Mouse (Mus musculus): ENCODE data around the gene Mbnl2. TPM values are rescaled to one million over a fixed set of nuclear protein-coding genes. Genes with fewer than 3 reads are reported as not detected.

The Mbnl2 gene
- polyA plus RNA-seq, 1 experiment from 2014 or later: 14.6 TPM

DNA sequence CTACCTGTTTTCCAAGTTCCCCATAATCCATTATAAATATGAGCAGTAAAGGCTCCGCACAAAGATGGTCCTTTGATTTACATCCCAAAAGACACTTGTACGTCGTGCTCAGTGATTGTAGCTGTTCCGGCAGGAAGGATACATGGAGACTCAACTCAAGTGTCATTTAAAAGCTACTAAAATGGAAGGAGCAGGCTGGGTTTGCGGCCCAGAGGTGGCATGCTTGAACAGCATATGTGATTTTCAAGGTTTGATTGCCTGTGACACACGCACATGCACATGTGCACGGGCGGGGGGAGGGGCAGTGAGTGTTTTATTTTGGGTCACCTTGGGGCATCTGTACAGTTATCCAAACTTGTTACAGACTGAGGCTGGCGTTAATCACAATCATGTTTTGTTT, 59.9 kb downstream of the Mbnl2 start:
- Histone ChIP-seq H3K4me1 (replicated peaks) (peaks cover 18% of the 10 kb centered on the region), H3K27me3 (no peaks in the 10 kb centered on the region), H3K36me3 (no peaks in the 10 kb centered on the region), H3K27ac (no peak overlapping the region), H3K9me3 (replicated peaks) (no peaks in the 10 kb centered on the region), H3K4me2 (no peak overlapping the region), H3K9ac (no peak overlapping the region), H3K4me3 (replicated peaks) (no peak overlapping the region)
- DNase-seq (no peak), ATAC-seq (ENCODE audit: low read depth) (no peak)
- 77% methylated on average over 9 of the region's 9 CpGs for WGBS (ENCODE audit: insufficient replicate concordance)

DNA sequence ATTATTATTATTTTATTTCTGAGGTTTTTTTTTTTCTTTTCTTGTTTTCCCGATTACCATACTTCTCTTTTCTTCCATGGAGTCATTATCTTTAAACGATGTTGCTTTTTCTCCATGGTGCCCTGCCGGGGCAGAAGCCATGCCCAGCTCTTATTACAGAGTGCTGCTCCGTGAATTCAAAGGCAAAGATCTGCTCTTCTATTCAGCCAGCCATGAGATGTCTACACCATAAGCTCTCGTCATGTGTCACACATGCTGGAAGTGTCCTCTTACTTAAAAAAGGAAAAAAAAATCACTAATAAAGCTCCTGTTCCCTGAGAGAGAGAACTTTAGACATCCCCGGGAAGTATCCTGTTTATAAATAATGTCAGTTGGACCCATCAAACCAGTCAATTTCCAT, 60.4 kb downstream of the Mbnl2 start:
- WGBS (ENCODE audit: insufficient replicate concordance): 72% methylated on average over 6 of the region's 6 CpGs
- no peak overlapping the region for H3K27ac ChIP-seq
- peaks cover 18% of the 10 kb centered on the region for H3K4me1 ChIP-seq (replicated peaks)
- H3K27me3 ChIP-seq: no peaks in the 10 kb centered on the region
- H3K4me2 ChIP-seq: no peak overlapping the region
- no peak overlapping the region for H3K9ac ChIP-seq
- ATAC-seq (ENCODE audit: low read depth) (no peak), DNase-seq (no peak)
- no peaks in the 10 kb centered on the region for H3K36me3 ChIP-seq
- no peak overlapping the region for H3K4me3 ChIP-seq (replicated peaks)
- H3K9me3 ChIP-seq (replicated peaks): no peaks in the 10 kb centered on the region

DNA sequence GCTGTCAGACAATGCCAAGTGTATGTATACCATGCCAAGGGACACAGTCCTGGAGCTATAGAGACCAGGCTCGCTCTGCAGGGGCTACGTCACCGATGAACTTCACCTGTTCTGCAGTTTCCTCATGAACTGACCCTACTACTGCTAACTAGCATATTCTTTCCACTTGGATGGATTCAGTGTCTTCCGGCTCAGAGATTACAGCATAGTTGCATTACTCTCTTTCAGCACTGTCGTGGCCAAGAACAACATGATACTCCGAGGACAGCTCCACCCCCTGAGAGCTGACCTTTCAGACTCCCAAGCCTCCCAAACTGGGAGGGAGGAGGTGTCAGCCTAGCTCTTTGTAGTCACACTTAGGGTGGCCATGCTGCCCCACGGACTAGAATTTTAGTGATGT, 60.9 kb downstream of the Mbnl2 start:
- H3K27ac ChIP-seq: no peak overlapping the region

DNA sequence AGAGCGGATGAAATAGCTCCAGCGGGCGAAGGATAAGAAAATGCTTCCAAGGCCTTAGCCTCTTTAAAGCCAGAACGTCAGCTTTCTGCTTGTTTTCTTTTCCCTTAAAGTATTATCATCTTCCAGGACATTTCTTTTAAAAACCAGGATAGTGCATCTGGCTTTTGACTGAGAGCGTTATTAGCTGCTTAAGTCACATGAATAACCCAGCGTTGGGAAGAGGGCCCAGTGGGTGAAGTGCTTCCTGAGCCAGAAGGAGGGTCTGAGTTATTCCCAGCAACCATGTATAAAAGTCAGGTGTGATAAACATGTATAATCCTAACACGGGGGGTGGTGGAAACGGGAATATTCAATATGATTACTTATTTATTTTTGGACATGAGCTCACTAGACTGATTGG, 61.4 kb downstream of the Mbnl2 start:
- Histone ChIP-seq H3K27me3 (no peaks in the 10 kb centered on the region), H3K4me2 (no peak overlapping the region), H3K9me3 (replicated peaks) (no peaks in the 10 kb centered on the region), H3K36me3 (no peaks in the 10 kb centered on the region), H3K27ac (no peak overlapping the region), H3K4me1 (replicated peaks) (peaks cover 18% of the 10 kb centered on the region), H3K4me3 (replicated peaks) (no peak overlapping the region), H3K9ac (no peak overlapping the region)
- 73% methylated on average over 8 of the region's 8 CpGs for WGBS (ENCODE audit: insufficient replicate concordance)
- DNase-seq: no peak
- ATAC-seq (ENCODE audit: low read depth): no peak

More for the DNA sequence above, 60.9 kb downstream of the Mbnl2 start:
- 72% methylated on average over 7 of the region's 7 CpGs for WGBS (ENCODE audit: insufficient replicate concordance)
- Histone ChIP-seq H3K4me2 (no peak overlapping the region), H3K9me3 (replicated peaks) (no peaks in the 10 kb centered on the region), H3K9ac (no peak overlapping the region), H3K4me3 (replicated peaks) (no peak overlapping the region), H3K4me1 (replicated peaks) (peaks cover 18% of the 10 kb centered on the region), H3K27me3 (no peaks in the 10 kb centered on the region), H3K36me3 (no peaks in the 10 kb centered on the region)
- ATAC-seq (ENCODE audit: low read depth) (no peak), DNase-seq (no peak)

DNA sequence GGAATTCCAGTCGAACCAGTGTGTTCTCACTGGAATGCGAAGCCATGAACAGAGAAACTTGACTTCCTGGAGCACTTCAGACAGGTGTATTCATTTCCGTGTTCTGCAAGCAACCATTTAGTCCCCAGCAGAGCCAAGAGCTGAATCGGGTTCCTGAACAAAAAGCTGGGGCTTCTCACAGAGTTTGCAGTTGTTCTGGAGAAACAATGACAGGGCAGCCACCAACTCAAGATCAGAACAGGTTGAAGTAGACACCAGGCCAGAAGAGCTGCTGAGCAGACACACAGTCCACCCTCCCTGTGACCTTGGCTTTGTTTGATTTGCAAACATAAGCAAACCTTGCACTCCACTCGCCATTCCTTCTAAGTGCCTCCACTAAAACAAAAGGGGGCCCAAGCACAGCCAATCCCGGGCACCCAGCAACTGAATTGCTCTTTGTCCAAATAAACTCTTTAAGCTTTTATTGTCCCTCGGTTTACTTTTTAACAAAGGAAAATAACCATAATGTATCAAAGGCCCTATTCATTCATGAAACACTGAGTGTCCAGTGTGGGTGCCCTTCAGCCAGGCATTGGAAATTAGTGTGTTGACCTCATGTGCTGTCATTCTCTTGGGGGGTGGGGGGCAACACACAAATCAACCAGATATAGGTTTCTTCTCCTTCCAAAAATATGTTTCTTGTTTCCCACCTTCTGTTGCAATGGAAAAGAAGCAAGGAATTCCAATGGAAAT, 62.4 kb downstream of the Mbnl2 start:
- 60% methylated on average over 7 of the region's 7 CpGs for WGBS (ENCODE audit: insufficient replicate concordance)
- DNase-seq: no peak
- no peak overlapping the region for H3K9ac ChIP-seq
- no peak for ATAC-seq (ENCODE audit: low read depth)
- H3K9me3 ChIP-seq (replicated peaks): no peaks in the 10 kb centered on the region
- H3K4me1 ChIP-seq (replicated peaks): peaks cover 18% of the 10 kb centered on the region
- no peak overlapping the region for H3K27ac ChIP-seq
- H3K4me3 ChIP-seq (replicated peaks): no peak overlapping the region
- H3K4me2 ChIP-seq: no peak overlapping the region
- H3K27me3 ChIP-seq: no peaks in the 10 kb centered on the region
- H3K36me3 ChIP-seq: no peaks in the 10 kb centered on the region

DNA sequence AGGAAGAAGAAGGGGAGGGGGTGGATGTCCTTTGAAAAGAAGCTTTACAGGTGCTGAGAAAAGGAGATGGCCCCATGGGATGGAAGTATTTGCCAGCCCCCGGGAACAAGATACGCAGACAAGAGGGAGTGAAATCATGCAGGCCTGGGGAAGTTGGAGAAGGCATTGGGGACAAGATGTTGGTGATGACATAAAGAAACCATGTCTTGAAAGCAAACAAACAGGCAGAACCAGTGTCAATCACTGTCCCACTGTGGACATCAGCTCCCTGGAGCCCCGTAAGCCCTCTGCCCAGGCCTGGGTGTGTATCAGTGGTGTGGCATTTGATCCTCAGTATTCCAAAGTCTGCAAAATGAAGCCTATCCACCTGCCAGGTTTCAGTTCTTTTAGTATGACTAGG, 63.2 kb downstream of the Mbnl2 start:
- H3K27ac ChIP-seq: no peak overlapping the region
- no peak overlapping the region for H3K4me2 ChIP-seq
- ATAC-seq (ENCODE audit: low read depth) (no peak), DNase-seq (no peak)
- no peaks in the 10 kb centered on the region for H3K9me3 ChIP-seq (replicated peaks)
- H3K36me3 ChIP-seq: no peaks in the 10 kb centered on the region
- H3K9ac ChIP-seq: no peak overlapping the region
- no peak overlapping the region for H3K4me3 ChIP-seq (replicated peaks)
- peaks cover 15% of the 10 kb centered on the region for H3K4me1 ChIP-seq (replicated peaks)
- 77% methylated on average over 3 of the region's 3 CpGs for WGBS (ENCODE audit: insufficient replicate concordance)
- no peaks in the 10 kb centered on the region for H3K27me3 ChIP-seq

DNA sequence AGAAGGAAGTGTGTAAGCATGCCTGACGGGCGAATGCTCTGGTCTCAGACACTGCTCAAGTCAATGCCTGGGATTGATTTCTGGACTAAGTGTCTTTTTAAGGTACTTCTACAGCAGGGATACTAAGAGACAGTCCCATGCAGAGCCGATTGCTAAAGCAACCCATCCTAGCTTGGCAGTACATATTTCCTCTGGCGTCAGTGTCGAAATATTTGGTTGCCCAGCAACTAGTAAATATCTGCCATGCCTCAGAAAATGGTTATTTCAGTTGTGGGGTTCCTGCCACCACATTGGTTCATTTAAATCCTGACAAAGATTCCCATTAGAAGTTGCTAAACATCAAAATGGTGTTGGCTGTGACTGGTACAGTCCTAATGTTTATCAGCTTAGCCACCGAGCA, 66.4 kb downstream of the Mbnl2 start:
- no peak overlapping the region for H3K9ac ChIP-seq
- no peak overlapping the region for H3K4me2 ChIP-seq
- DNase-seq (no peak), ATAC-seq (ENCODE audit: low read depth) (no peak)
- H3K4me1 ChIP-seq (replicated peaks): peaks cover 6% of the 10 kb centered on the region; the same call in 1 of the 2 replicates
- H3K4me3 ChIP-seq (replicated peaks): no peak overlapping the region
- H3K36me3 ChIP-seq: 0 out of 2 replicates have a peak, but pooled peaks cover 5% of the 10 kb centered on the region
- no peaks in the 10 kb centered on the region for H3K9me3 ChIP-seq (replicated peaks)
- H3K27ac ChIP-seq: no peak overlapping the region
- H3K27me3 ChIP-seq: no peaks in the 10 kb centered on the region
- WGBS (ENCODE audit: insufficient replicate concordance): 72% methylated on average over 6 of the region's 6 CpGs

DNA sequence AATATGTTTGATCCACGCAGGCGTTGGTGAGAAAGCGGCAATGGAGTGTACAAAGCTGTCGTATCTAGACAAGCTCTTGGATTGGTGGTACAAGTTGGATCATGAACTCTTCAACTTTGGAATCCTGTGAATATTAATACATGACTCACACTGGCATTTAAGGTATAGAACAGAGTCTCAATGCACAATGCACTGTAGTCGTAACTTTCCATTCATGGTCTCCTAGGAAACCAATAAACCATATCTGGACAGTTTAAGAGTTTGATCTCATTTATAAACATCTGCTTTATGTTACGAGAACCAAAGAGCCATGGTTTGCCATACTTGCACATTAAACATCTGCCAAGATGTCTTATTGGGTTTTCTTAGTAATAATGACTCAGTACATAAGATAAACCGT, 66.9 kb downstream of the Mbnl2 start:
- ATAC-seq (ENCODE audit: low read depth) (no peak), DNase-seq (no peak)
- H3K27me3 ChIP-seq: no peaks in the 10 kb centered on the region
- H3K9me3 ChIP-seq (replicated peaks): no peaks in the 10 kb centered on the region
- peaks cover 6% of the 10 kb centered on the region; the same call in 1 of the 2 replicates for H3K4me1 ChIP-seq (replicated peaks)
- WGBS (ENCODE audit: insufficient replicate concordance): 85% methylated on average over 7 of the region's 7 CpGs
- H3K9ac ChIP-seq: no peak overlapping the region
- H3K4me2 ChIP-seq: no peak overlapping the region
- no peak overlapping the region for H3K4me3 ChIP-seq (replicated peaks)
- 0 out of 2 replicates have a peak, but pooled peaks cover 5% of the 10 kb centered on the region for H3K36me3 ChIP-seq
- no peak overlapping the region for H3K27ac ChIP-seq

DNA sequence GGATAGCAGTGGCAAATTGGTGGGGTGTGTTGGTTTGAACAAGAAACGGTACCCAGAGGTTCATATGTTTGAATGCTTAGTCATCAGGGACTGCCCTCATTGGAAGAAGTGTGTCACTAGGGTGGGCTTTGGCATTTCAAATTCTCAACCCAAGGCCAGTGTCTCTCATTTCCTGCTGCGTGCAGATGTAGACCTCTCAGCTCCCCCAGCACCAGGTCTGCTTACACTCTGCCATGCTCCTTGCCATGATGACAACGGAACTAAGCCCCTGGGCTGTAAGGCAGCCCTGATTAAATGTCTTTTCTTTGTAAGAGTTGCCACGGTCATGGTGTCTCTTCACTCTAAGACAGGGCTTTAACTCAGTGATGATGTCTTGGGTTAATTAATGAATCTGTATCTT, 69.2 kb downstream of the Mbnl2 start:
- no peak for ATAC-seq (ENCODE audit: low read depth)
- 74% methylated on average over 4 of the region's 4 CpGs for WGBS (ENCODE audit: insufficient replicate concordance)
- H3K27me3 ChIP-seq: no peaks in the 10 kb centered on the region
- DNase-seq: no peak
- H3K36me3 ChIP-seq: 0 out of 2 replicates have a peak, but pooled peaks cover 5% of the 10 kb centered on the region
- H3K27ac ChIP-seq: no peak overlapping the region
- no peaks in the 10 kb centered on the region for H3K9me3 ChIP-seq (replicated peaks)
- peaks cover 7% of the 10 kb centered on the region; the same call in 1 of the 2 replicates for H3K4me1 ChIP-seq (replicated peaks)
- no peak overlapping the region for H3K4me2 ChIP-seq
- H3K9ac ChIP-seq: no peak overlapping the region
- H3K4me3 ChIP-seq (replicated peaks): no peak overlapping the region

DNA sequence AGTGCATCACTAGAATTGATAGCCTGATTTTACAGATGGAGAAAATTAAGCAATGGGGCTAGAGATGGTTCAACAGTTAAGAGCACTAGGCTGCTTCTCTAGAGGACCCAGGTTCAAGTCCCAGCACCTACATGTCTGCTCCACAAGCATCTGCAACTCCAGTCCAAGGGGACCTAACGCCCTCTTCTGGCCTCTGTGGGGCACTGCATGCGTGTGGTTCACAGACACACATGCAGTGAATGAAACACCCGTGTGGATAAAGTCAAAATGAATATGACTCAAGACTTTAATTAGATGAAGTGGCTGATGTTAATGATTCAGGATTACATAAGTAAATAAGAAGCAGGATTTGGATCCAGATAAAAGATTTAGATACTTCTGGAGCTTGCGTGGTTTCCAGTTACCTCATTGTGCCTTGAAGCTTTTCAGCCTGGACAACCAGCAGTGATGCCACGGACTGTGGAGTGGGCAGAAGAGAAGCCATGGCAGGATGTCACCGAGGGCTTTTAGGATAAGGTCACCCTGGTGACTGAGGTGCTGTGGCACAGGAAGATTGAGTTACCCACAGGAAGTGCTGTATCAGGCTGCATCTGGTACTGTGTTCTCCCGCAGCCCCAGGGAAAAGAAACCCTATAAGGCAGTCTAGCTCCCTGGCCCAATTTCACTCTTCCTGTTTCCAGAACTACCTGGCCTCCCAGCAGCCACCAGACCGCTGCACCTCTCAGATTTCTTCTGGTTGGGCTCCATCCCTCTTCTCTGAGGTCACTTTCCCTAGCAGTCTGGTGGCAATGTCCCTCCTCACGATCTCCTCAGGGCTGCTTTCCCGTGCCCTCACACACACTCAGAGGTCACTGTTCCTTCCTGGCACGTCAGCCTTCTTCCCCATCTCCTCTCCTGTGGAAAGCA, 72.2 kb downstream of the Mbnl2 start:
- H3K9ac ChIP-seq: no peak overlapping the region
- H3K9me3 ChIP-seq (replicated peaks): no peaks in the 10 kb centered on the region
- H3K4me3 ChIP-seq (replicated peaks): no peak overlapping the region
- peaks cover 17% of the 10 kb centered on the region for H3K4me1 ChIP-seq (replicated peaks)
- ATAC-seq (ENCODE audit: low read depth) (peak; percentile 26; the same call in 1 of the 2 replicates), DNase-seq (no peak)
- WGBS (ENCODE audit: insufficient replicate concordance): 37% methylated on average over 11 of the region's 11 CpGs
- H3K27me3 ChIP-seq: no peaks in the 10 kb centered on the region
- no peak overlapping the region for H3K27ac ChIP-seq
- no peak overlapping the region for H3K4me2 ChIP-seq
- 0 out of 2 replicates have a peak, but pooled peaks cover 5% of the 10 kb centered on the region for H3K36me3 ChIP-seq

DNA sequence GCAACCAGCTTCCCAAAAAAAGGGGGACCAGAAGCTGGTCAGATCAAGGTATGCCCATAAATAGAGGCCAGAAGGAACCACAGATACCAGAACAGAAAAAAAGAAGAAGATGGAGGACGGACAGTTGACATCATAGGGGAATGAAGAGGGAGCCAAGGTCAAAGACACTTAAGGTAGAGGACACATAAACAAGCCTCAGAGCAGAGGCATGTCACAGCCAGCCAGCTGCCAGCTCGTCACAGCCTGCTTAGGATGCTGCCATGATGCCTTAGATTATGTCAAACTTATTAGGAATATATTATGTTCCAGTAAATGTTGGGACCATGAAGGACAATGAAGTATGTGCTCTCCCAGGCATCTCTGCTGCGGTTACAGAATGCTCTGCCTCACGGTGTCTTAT, 73.9 kb downstream of the Mbnl2 start:
- ATAC-seq (ENCODE audit: low read depth) (no peak), DNase-seq (no peak)
- 0 out of 2 replicates have a peak, but pooled peaks cover 5% of the 10 kb centered on the region for H3K36me3 ChIP-seq
- no peak overlapping the region for H3K9ac ChIP-seq
- peaks cover 22% of the 10 kb centered on the region for H3K4me1 ChIP-seq (replicated peaks)
- H3K27me3 ChIP-seq: no peaks in the 10 kb centered on the region
- no peak overlapping the region for H3K27ac ChIP-seq
- WGBS (ENCODE audit: insufficient replicate concordance): 75% methylated on average over 4 of the region's 4 CpGs
- H3K4me3 ChIP-seq (replicated peaks): no peak overlapping the region
- H3K4me2 ChIP-seq: no peak overlapping the region
- H3K9me3 ChIP-seq (replicated peaks): no peaks in the 10 kb centered on the region

Measured in liver, embryonic 13.5 days (tissue).